Mouse (Mus musculus): ENCODE measurements around the gene Ccm2.

DNA sequence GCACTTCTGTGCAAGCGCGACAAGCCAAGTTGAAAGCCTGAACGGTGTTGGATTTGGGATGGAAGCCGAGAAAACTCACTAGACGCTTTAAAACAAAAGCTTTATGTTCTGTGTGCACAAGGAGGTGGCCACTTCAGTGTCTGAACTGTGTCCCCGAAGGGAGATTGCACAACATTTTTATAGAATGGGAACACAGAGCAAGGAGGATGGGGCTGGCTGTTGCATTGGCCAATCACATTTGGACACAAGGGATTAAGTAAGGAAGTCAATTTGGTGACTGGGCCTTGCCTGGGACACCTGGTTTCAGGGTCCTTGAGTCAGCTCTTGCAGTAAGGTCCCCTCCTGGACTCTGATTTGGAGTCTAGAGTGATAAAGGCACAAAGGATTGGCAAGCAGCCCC is 42.0 kb upstream of the Ccm2 start:
- TF ChIP-seq GATA1 (IDR thresholded peaks at IDR 0.05; ENCODE audit: borderline replicate concordance, low read length) (no peak), FLI1 (IDR thresholded peaks at IDR 0.05; ENCODE audit: low read length) (no peak)
